Mouse (Mus musculus): ENCODE measurements around the gene Atp1a4.

Atp1a4 gene

GRCm38 (mm10) chr1:172258314-172258713 is at the start of gene Atp1a4:
Gene Atp1a4, minus strand, starts transcription at chr1:172258414.
- no peak for DNase-seq (ENCODE audit: low spot score)

- DNase-seq (ENCODE audit: low spot score), result peak; percentile 48
Observed at GRCm38 (mm10) chr1:172307936-172308335, 49.7 kb upstream of the Atp1a4 start.

- no peak for DNase-seq (ENCODE audit: low spot score)
Observed at GRCm38 (mm10) chr1:172306885-172307284, 48.7 kb upstream of the Atp1a4 start.

- DNase-seq (ENCODE audit: low spot score), result no peak
Observed at GRCm38 (mm10) chr1:172306196-172306595, 48.0 kb upstream of the Atp1a4 start.

GRCm38 (mm10) chr1:172305635-172306034 is 47.4 kb upstream of the Atp1a4 start:
- DNase-seq (ENCODE audit: low spot score), result no peak

- DNase-seq (ENCODE audit: low spot score), result no peak
Observed at GRCm38 (mm10) chr1:172305153-172305552, 46.9 kb upstream of the Atp1a4 start.

GRCm38 (mm10) chr1:172304443-172304842 is 46.2 kb upstream of the Atp1a4 start:
- no peak for DNase-seq (ENCODE audit: low spot score)

GRCm38 (mm10) chr1:172302851-172303250 is 44.6 kb upstream of the Atp1a4 start:
- DNase-seq (ENCODE audit: low spot score), result no peak

GRCm38 (mm10) chr1:172302311-172302710 is 44.1 kb upstream of the Atp1a4 start:
- no peak for DNase-seq (ENCODE audit: low spot score)

- no peak for DNase-seq (ENCODE audit: low spot score)
Observed at GRCm38 (mm10) chr1:172301180-172301579, 43.0 kb upstream of the Atp1a4 start.

- no peak for DNase-seq (ENCODE audit: low spot score)
Observed at GRCm38 (mm10) chr1:172300247-172300646, 42.0 kb upstream of the Atp1a4 start.

- DNase-seq (ENCODE audit: low spot score), result no peak
Observed at GRCm38 (mm10) chr1:172299528-172299927, 41.3 kb upstream of the Atp1a4 start.

GRCm38 (mm10) chr1:172297611-172298537 is 39.7 kb upstream of the Atp1a4 start, which contains the start of gene Atp1a2:
Gene Atp1a2, minus strand, starts transcription at chr1:172298064.
- peak; percentile 67 for DNase-seq (ENCODE audit: low spot score)

- peak; percentile 40 for DNase-seq (ENCODE audit: low spot score)
Observed at GRCm38 (mm10) chr1:172296816-172297510, 38.7 kb upstream of the Atp1a4 start.

GRCm38 (mm10) chr1:172295751-172296197 is 37.6 kb upstream of the Atp1a4 start:
- DNase-seq (ENCODE audit: low spot score), result no peak

- DNase-seq (ENCODE audit: low spot score), result no peak
Observed at GRCm38 (mm10) chr1:172293449-172293848, 35.2 kb upstream of the Atp1a4 start.

- DNase-seq (ENCODE audit: low spot score), result no peak
Observed at GRCm38 (mm10) chr1:172292880-172293279, 34.7 kb upstream of the Atp1a4 start.

- DNase-seq (ENCODE audit: low spot score), result no peak
Observed at GRCm38 (mm10) chr1:172289617-172289946, 31.4 kb upstream of the Atp1a4 start.

GRCm38 (mm10) chr1:172288900-172289616 is 30.8 kb upstream of the Atp1a4 start:
- DNase-seq (ENCODE audit: low spot score), result no peak

- DNase-seq (ENCODE audit: low spot score), result no peak
Observed at GRCm38 (mm10) chr1:172286740-172287139, 28.5 kb upstream of the Atp1a4 start.

- DNase-seq (ENCODE audit: low spot score), result no peak
Observed at GRCm38 (mm10) chr1:172284221-172284620, 26.0 kb upstream of the Atp1a4 start.

- no peak for DNase-seq (ENCODE audit: low spot score)
Observed at GRCm38 (mm10) chr1:172283073-172283472, 24.9 kb upstream of the Atp1a4 start.

All from urinary bladder, postnatal 14 days (tissue).